Mouse (Mus musculus) midbrain, embryonic 10.5 days (tissue): ENCODE measurements around the gene Rnf11. TPM values are rescaled to one million over a fixed set of nuclear protein-coding genes. Genes with fewer than 3 reads are reported as not detected.
"Not testable (repeated sequence)": the region's sequence is repeated elsewhere in the genome, so short reads cannot be mapped to it uniquely, and the experiment has no call there.

Source experiments
- DNase-seq: peaks from one replicate; pipeline ENCODE4 v3.0.0-alpha.2; 2017; ENCODE audit warnings: low spot score
- H3K27ac ChIP-seq: fragments of 300-500 bp; sonication (generic); replicated peaks from 2 replicates; pipeline ENCODE4 v1.5.1; 2016; ENCODE audit warnings: mild to moderate bottlenecking
- H3K27me3 ChIP-seq: fragments of 300-500 bp; sonication (generic); 2 replicates; pipeline ENCODE4 v1.6.1; 2016; ENCODE audit warnings: low read depth, mild to moderate bottlenecking; ENCODE audit not compliant: poor library complexity, severe bottlenecking
- H3K36me3 ChIP-seq: fragments of 300-500 bp; sonication (generic); 2 replicates; pipeline ENCODE4 v1.6.1; 2016; ENCODE audit warnings: mild to moderate bottlenecking, moderate library complexity
- H3K4me1 ChIP-seq: fragments of 300-500 bp; sonication (generic); 2 replicates; pipeline ENCODE4 v1.6.1; 2016
- H3K4me3 ChIP-seq: fragments of 300-500 bp; sonication (generic); 2 replicates; pipeline ENCODE4 v1.5.1; 2016; ENCODE audit warnings: mild to moderate bottlenecking, moderate library complexity
- H3K9me3 ChIP-seq: fragments of 300-500 bp; sonication (generic); replicated peaks from 2 replicates; pipeline ENCODE4 v1.6.1; 2016; ENCODE audit warnings: mild to moderate bottlenecking
- WGBS: fragments of 180-500 bp; shearing (Covaris S2); methylation state at CpG from one replicate; pipeline ENCODE4 v1.1.7; 2016; 5-methylcytosine and 5-hydroxymethylcytosine counted together
- polyA plus RNA-seq: library from polyadenylated mRNA; unstranded; fragments of >200 nt; fragmentation: Nextera tagmentation; extraction: Ambion mirVana; gene quantifications from 2 replicates; pipeline ENCODE4 v1.2.1, GENCODE M21; 2016

The Rnf11 gene
- polyA plus RNA-seq, 1 experiment from 2014 or later, result 24.5 TPM

DNA sequence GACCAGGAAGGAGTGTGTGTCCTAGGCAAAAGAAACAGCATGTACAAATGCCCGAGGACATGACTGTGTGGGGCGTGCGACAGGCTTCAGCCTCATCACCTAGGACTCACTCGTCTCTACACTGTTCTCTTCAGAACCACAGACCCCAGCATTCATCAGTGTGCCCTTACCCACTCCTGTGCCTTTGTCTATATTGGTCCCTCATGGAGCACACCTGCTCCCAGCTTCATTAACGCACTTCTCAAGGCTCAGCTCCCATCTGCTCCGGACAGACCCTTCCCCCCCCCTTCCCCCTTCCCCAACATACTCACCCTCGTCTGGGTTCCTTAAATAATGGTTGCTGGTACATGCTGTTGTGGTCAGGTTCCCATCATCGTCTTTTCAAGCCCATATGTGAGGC is 79.1 kb downstream of the Rnf11 start:
- DNase-seq, result no peak
- no peaks in the 10 kb centered on the region for H3K36me3 ChIP-seq
- peaks cover 25% of the 10 kb centered on the region for H3K4me1 ChIP-seq
- 69% methylated on average over 8 of the region's 8 CpGs for WGBS
- no peaks in the 10 kb centered on the region for H3K9me3 ChIP-seq
- H3K4me3 ChIP-seq, result no peak overlapping the region
- peaks cover 35% of the 10 kb centered on the region for H3K27me3 ChIP-seq
- H3K27ac ChIP-seq, result 0 out of 2 replicates have a peak overlapping the region, but pooled peaks have one; percentile 81

GRCm38 (mm10) chr4:109404908-109405307 is 79.6 kb downstream of the Rnf11 start:
- not testable (repeated sequence) for H3K27ac ChIP-seq, H3K9me3 ChIP-seq, H3K4me3 ChIP-seq, H3K36me3 ChIP-seq, DNase-seq
- Histone ChIP-seq H3K4me1 (peaks cover 25% of the 10 kb centered on the region), H3K27me3 (peaks cover 35% of the 10 kb centered on the region)
- 92% methylated on average over 3 of the region's 3 CpGs for WGBS

GRCm38 (mm10) chr4:109401176-109401689 is 83.3 kb downstream of the Rnf11 start:
- peaks cover 13% of the 10 kb centered on the region for H3K27me3 ChIP-seq
- H3K4me1 ChIP-seq, result peaks cover 14% of the 10 kb centered on the region
- no peak for DNase-seq
- no peaks in the 10 kb centered on the region for H3K9me3 ChIP-seq
- no peaks in the 10 kb centered on the region for H3K36me3 ChIP-seq
- WGBS, result 73% methylated on average over 5 of the region's 5 CpGs
- H3K27ac ChIP-seq, result no peak overlapping the region
- no peak overlapping the region for H3K4me3 ChIP-seq

Other genes with a start within 250 kb of the Rnf11 start
- 34.1 and 42.4 TPM in 2 replicates for gene Eps15, start 204.5 kb downstream of the Rnf11 start, polyA plus RNA-seq
- 2.4 and 2.9 TPM in 2 replicates for gene Ttc39a, start 78.1 kb downstream of the Rnf11 start, polyA plus RNA-seq
- gene 4930522H14Rik, start 46.6 kb upstream of the Rnf11 start, polyA plus RNA-seq, result not detected in 2 replicates
- 4.0 and 4.1 TPM in 2 replicates for gene Cdkn2c, start 182.5 kb upstream of the Rnf11 start, polyA plus RNA-seq
- gene Faf1, start 191.9 kb upstream of the Rnf11 start, polyA plus RNA-seq, result 28.7 and 30.5 TPM in 2 replicates